ENCODE assay signal across 22 mouse cellular contexts in the genomic region with DNA sequence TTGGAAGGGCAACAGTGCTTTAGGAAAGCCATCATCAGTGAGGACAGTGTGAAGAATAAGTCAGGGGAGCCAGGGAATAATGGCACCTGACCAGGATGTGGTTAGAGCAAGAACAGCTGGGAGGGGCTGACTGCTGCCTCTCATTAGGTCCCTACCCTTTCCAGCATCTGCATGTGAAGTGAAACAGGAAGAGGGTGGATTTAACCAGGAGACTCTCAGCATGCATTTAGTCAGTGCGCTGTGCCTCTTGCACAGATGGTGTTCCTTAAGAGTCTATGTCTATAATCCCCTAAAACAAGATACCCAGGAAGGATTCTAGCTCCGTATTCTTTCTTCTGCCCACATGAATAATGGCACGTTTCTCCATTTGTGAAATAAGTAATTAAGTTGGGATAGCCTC.
A peak's percentile ranks its signal among the peaks of the same experiment; 100 is the strongest.
DNase-seq lines count a peak whose midpoint lies in the region; ATAC-seq and TF ChIP-seq lines count a peak whose summit lies in the region.
"Had no signal": no experiment of that assay in that cellular context is flagged by ENCODE, and none has a peak within 500 bp of the region (broad histone marks: within the 10 kb centered on the region; RNA-seq: fewer than 3 reads in every experiment).

No protein-coding gene starts in this region.

- peak; percentile 19 for DNase-seq in layer of hippocampus, adult 9-11 months
- DNase-seq in layer of hippocampus, postnatal 10 days (ENCODE audit: low spot score in 2 of 2) = no peak
- DNase-seq in ZHBTc4 (ENCODE audit: low read depth, low spot score) (peak; percentile 67), MN1 (ENCODE audit: low spot score) (no peak)
- DNase-seq in forebrain, embryonic 11.5 days (ENCODE audit: low spot score) = no peak
- DNase-seq in stomach, postnatal 0 days (ENCODE audit: low spot score) = no peak
- DNase-seq: B cell, adult 2 months; cerebellum, adult 18-20 months; cerebellum, postnatal 14 days; embryo, embryonic 11 days; heart, postnatal 4 days; kidney, postnatal 36 days; lung, postnatal 4 days; right cerebral cortex, postnatal 4 days had no signal

- TF ChIP-seq CTCF in stomach, postnatal 0 days (IDR thresholded peaks at IDR 0.05; ENCODE audit: low read depth) = no peak

- WGBS in forebrain, embryonic 11.5 days = 67% methylated on average over 3 of the region's 3 CpGs
- 81% methylated on average over 3 of the region's 3 CpGs for WGBS in stomach, postnatal 0 days

- no peak for TF ChIP-seq EP300 in stomach, postnatal 0 days (optimal IDR thresholded peaks at IDR 0.05)

- H3K4me1 ChIP-seq in forebrain, embryonic 11.5 days (replicated peaks; ENCODE audit: control insufficient read depth, insufficient read depth, low read length) = peaks cover 2% of the 10 kb centered on the region; the same call in 1 of the 2 replicates
- H3K4me1 ChIP-seq in stomach, postnatal 0 days (replicated peaks; ENCODE audit: control insufficient read depth, insufficient read depth) = no peaks in the 10 kb centered on the region
- H3K4me1 ChIP-seq: heart, embryonic 10.5 days had no signal

- no peak overlapping the region for H3K9ac ChIP-seq in forebrain, embryonic 11.5 days (ENCODE audit: low read length)
- H3K9ac ChIP-seq in stomach, postnatal 0 days (ENCODE audit: low read length) = no peak overlapping the region

- H3K27ac ChIP-seq in forebrain, embryonic 11.5 days (ENCODE audit: low read depth, low read length) = no peak overlapping the region
- H3K27ac ChIP-seq in stomach, postnatal 0 days (replicated peaks) = no peak overlapping the region
- H3K27ac ChIP-seq: forebrain, embryonic 10.5 days; heart, embryonic 10.5 days; hindbrain, postnatal 0 days; midbrain, embryonic 10.5 days had no signal

- peak; percentile 26 to 49; a peak in 3 of 4 replicates for ATAC-seq in hematopoietic stem cell, adult 5-6 weeks (replicated peaks in 1 of 2; ENCODE audit: insufficient read depth in 1 of 2, low FRiP score in 2 of 2, low TSS enrichment in 1 of 2, low read depth in 1 of 2, poor library complexity in 2 of 2, severe bottlenecking in 2 of 2)
- ATAC-seq in forebrain, embryonic 11.5 days (replicated peaks; ENCODE audit: low FRiP score) = no peak
- ATAC-seq in stomach, postnatal 0 days (ENCODE audit: low FRiP score, low TSS enrichment) = no peak
- ATAC-seq: hindbrain, postnatal 0 days; intestine, embryonic 16.5 days; midbrain, embryonic 16.5 days had no signal

- H3K4me3 ChIP-seq in forebrain, embryonic 11.5 days (ENCODE audit: low read depth, low read length) = no peak overlapping the region
- no peak overlapping the region for H3K4me3 ChIP-seq in stomach, postnatal 0 days (ENCODE audit: low read depth, low read length)
- H3K4me3 ChIP-seq: forebrain, embryonic 10.5 days; heart, embryonic 10.5 days; midbrain, embryonic 10.5 days had no signal

- no peaks in the 10 kb centered on the region for H3K36me3 ChIP-seq in forebrain, embryonic 11.5 days (ENCODE audit: control insufficient read depth, insufficient read depth, low read length)
- H3K36me3 ChIP-seq in stomach, postnatal 0 days (ENCODE audit: control insufficient read depth, insufficient read depth, low read length) = no peaks in the 10 kb centered on the region
- H3K36me3 ChIP-seq: forebrain, embryonic 10.5 days; heart, embryonic 10.5 days; midbrain, embryonic 10.5 days had no signal

- no peak overlapping the region for H3K4me2 ChIP-seq in forebrain, embryonic 11.5 days (ENCODE audit: low read depth, low read length, severe bottlenecking)
- no peak overlapping the region for H3K4me2 ChIP-seq in stomach, postnatal 0 days (replicated peaks; ENCODE audit: low read depth)

- H3K9me3 ChIP-seq in forebrain, embryonic 11.5 days (ENCODE audit: control insufficient read depth, low read length) = no peaks in the 10 kb centered on the region
- H3K9me3 ChIP-seq in stomach, postnatal 0 days (ENCODE audit: control insufficient read depth, low read length) = no peaks in the 10 kb centered on the region
- H3K9me3 ChIP-seq: forebrain, embryonic 10.5 days; heart, embryonic 10.5 days; midbrain, embryonic 10.5 days had no signal

- H3K27me3 ChIP-seq in forebrain, embryonic 11.5 days (ENCODE audit: control insufficient read depth, insufficient read depth, low read length) = no peaks in the 10 kb centered on the region
- H3K27me3 ChIP-seq in stomach, postnatal 0 days (ENCODE audit: control insufficient read depth, insufficient read depth, low read length) = no peaks in the 10 kb centered on the region
- H3K27me3 ChIP-seq: CH12.LX had no signal

Comparison
In these comparisons a context has a peak if more than half of its experiments do, and no peak if none do; other contexts are left out.
1. DNase-seq: peak in layer of hippocampus, adult 9-11 months (single experiment) and ZHBTc4 (single experiment); none in layer of hippocampus, postnatal 10 days (0 of 2), forebrain, embryonic 11.5 days (single experiment), stomach, postnatal 0 days (single experiment) and MN1 (single experiment).
2. ATAC-seq: peak in hematopoietic stem cell, adult 5-6 weeks (2 of 2); none in forebrain, embryonic 11.5 days (single experiment) and stomach, postnatal 0 days (single experiment).